Mouse (Mus musculus): ENCODE results near the gene Npw. TPM values are rescaled to one million over a fixed set of nuclear protein-coding genes. Genes with fewer than 3 reads are reported as not detected.

Npw gene
- polyA plus RNA-seq (2014; fragmentation: Illumina TruSeq; extraction: RNeasy Lipid Tissue Mini Kit (QIAGEN cat#74804); ENCODE audit: low read depth, low replicate concordance) = not detected

DNA sequence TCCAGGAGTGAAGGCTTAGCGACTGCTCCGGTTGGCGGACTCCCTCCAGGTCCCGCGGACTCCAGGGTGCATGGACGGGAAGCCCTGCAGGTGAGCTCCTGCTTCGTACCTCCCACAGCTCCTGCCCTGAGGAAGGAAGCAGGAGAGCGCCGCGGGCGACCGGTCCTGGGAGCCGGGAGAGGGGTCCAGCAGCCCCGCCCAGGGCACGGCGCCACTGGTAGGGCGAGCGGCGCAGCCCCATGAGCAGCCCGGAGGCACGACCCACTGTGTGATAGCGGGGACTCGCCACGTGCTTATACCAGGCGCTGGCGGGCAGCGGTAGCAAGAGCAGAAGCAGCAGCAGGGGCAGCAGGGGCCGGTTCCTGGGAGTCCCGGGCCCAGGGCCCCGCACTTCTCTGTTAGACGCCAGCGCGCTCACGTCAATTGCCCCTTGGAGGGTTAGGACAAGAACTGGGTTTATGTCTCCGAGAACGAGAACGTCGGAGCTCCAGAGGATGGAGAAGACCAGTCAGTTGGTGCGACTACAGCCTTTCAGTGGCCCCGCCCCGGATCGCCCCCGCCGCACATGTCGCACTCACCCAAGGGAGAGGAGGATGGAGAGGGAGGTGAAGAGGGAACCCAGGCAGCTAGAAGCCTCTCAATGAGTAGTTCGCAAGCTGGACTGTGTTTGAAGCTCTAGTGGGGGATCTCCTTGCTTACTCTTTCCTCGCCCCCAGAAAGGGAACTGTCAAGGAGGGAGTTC, at the start of gene Npw:
Gene Npw (minus strand): TSS at position 441 of the 742 bp plus-strand sequence.

DNA sequence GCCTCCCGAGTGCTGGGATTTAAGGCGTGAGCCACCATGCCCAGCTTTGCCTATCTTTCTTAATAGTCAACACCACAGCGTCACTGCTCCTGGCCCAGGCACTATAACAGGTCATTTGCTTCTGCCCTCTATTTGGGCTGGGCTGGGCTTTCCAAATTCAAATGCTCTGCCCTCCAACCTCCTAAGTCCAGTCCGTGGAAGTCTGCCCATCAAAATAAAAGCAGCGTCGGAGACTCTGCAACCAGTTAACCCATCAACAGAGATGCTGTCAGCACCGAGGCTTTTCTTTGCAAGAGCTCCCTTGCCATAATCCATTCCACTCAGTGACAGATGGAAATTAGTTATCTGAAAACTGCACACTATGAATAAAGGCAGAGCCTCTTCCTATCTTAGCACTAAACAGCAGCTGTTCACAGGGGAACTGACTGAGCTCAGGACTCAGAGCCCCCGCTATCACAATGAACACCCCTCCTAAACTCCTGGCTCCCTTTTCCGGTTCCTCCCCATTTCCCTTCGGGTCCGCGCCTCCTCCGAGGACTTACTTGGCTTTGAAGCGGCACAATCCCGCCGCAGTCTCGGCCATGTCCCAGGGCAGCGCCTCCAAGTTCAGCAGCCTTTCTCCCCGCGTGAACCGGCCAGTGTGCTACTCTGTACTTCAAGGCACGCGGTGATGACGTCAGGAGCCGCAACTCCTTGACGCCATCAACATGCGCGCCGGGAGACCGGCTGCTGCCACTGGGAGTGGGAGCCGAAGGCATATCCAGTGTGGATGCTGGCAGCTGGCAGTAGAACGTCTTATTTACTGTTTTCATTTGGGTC, 48.9 kb upstream of the Npw start, which contains the start of gene Tbl3:
Gene Tbl3 (minus strand): TSS at position 679 of the 819 bp plus-strand sequence.

DNA sequence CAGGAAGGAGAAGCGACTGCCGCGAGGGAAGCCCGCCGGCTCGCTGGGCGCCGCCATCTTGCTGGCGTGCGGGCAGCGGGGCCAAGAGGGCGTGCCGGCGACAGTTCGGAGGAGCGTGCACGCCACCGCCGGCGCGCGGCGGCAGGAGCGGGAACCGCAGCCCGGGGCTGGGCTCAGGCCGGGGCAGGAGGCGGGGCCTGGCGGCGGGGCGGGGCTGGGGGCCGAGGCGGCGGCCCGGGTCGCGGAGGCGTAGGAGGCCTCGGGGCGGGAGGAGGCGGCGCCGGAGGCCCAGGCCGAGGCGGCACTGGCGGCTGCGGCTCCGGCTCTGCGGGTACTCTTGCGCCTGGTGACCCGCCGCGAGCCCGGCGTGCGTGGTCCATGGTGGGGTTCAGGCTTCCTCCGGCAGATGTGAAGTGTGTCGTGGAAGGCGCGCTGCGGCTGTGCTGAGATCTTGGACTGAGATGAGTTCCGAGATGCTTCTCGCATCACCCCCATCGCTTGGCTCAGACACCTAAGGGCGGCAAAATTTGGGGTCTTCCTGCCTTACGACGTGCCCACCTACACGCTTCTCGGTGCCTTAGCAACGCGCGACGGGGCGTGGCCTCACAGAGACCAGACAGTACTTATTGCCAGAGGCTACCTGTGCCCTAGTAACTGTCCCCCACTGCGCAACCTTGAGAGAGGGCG, 37.9 kb upstream of the Npw start, which contains the start of the genes Gfer and Noxo1:
Gene Gfer (minus strand): TSS at position 146 of the 687 bp plus-strand sequence.
Gene Noxo1 (plus strand): TSS at position 224 of the 687 bp plus-strand sequence.

DNA sequence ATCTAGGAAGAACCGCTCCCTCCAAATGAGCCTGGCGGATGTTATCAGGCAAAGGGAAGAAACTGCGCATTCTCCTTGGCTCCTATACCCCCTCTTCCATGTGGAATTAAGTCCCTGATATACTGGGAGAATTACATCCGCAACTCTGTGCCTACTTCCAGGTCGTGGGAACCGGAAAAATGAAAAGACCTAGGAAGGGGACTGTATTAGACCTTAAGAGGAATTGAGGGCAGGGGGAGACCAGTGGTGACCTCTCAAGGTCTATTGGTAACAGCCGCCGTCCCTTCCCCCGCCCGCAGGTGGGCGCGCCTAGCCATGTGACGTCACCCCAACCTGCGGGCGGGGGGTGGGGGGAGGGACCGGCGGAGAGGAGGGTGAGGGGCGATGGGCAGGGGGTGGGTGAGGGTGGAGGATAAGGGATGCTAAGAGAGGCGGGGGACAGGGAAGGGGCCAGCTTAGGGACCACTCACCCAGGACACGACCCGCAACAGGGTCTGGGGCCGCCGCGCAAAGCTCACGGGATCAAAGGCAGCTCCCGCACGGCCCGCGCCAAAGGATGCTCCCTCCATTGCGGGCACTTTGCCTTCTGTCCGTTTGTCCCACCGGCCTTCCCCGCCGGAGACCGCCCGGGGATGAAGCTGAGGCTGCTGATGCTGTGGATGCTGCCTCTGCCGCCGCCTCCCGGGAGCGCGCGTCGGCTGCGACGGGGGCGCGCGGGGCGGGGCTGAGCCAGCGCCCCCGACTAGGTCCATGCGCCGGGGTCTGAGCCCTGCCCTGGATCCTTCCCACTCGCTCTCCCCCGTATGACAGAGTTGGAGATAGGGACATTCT, 31.2 kb upstream of the Npw start, which contains the start of gene Syngr3:
Gene Syngr3 (minus strand): TSS at position 705 of the 831 bp plus-strand sequence.

DNA sequence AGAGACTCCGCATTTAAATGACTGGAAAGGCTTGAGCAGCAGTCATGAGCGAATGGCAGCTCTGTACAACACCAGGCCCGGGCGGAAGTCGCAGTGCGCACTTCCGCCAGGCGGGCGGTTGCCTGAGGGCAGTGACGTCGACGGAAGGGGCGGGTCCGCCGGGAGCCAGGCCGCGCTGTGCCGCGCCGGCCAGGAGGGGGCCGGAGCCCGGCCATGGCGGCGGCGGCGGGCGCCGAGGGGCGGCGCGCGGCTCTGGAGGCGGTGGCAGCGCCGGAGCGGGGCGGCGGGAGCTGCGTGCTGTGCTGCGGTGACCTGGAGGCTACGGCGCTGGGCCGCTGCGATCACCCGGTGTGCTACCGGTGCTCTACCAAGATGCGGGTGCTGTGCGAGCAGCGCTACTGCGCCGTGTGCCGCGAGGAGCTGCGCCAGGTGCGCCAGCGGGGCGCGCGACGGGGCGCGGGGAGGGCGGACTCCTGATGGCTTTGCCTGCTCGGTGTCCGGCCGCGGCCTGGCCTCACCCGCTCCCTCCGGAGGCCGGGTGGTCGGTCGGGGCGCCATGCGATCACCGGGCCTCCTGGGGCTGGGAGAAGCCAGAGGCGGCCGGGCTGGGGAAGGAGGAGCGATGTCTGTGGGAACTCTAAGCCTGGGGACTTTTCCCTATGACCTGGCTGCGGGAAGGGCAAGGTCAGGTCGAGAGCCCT, 11.4 kb upstream of the Npw start, which contains the start of gene Zfp598:
Gene Zfp598 (plus strand): TSS at position 143 of the 701 bp plus-strand sequence.

DNA sequence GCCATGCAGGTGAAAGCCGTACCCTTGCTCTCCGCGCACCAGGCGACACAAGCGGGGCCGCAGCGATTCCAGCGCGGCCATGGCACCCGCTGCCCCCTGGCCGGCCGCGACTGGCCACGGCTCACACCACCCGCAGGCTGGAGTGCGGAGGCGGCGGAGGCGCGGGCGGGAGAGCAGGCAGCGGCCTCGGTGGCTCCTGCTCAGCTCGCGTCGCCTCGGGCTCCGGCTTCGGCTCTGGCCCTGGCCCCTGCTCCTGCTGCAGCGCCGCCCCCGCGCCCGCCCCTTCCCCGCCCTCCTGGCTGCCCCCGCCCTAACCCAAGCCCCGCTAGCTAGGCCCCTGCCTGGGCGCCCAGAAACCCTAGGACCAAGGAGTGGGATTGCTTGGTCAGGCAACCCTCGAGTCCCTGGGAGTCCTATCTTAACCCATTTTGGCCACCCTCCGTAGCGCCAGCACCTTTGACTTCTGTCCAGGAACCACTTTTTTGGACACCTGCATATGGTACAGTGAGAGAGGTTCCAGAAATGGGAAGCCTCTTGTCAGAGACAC, 8.1 kb downstream of the Npw start, which contains the start of gene Slc9a3r2:
Gene Slc9a3r2 (minus strand): TSS at position 258 of the 547 bp plus-strand sequence.

DNA sequence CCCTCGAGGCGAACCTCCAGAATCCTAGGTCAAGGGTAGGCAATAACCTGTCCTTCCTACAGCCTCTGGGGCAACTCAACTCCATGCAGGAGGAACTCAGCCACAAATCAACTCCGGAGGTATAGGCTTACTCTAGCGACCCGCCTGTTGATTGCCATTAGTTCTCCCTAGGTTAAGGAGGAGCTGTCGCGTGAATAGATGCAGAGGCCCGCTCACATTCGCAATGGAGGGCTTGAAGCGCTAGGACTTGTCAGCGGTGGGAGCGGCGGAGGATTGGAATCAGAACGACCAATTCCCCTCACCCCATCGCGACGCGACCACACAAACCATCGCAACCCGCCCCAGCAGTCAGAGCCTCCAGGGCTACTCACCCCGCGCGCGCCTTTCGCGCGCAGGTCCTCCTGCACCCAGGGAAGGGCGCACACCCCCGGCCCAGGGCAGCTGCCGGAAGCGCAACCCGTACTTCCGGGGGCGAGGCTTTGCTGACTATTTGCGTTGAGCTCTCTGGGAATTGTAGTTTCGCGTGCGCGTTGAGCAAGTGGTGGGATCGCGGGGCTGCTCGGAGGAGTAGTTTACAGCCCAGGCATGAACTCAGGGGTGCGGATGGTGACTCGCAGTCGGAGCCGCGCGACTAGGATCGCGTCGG, 26.0 kb downstream of the Npw start, which contains the start of the genes Tsc2 and Nthl1:
Gene Tsc2 (minus strand): TSS at position 464 of the 646 bp plus-strand sequence.
Gene Nthl1 (plus strand): TSS at position 514 of the 646 bp plus-strand sequence.

Other genes with a start within 250 kb of the Npw start
- 19.3 TPM for gene Rnps1, start 243.9 kb downstream of the Npw start, polyA plus RNA-seq (2014; fragmentation: Illumina TruSeq; extraction: RNeasy Lipid Tissue Mini Kit (QIAGEN cat#74804); ENCODE audit: low read depth, low replicate concordance)
- 61.8 TPM for gene Eci1, start 231.8 kb downstream of the Npw start, polyA plus RNA-seq (2014; fragmentation: Illumina TruSeq; extraction: RNeasy Lipid Tissue Mini Kit (QIAGEN cat#74804); ENCODE audit: low read depth, low replicate concordance)
- not detected for gene Dnase1l2, start 215.4 kb downstream of the Npw start, polyA plus RNA-seq (2014; fragmentation: Illumina TruSeq; extraction: RNeasy Lipid Tissue Mini Kit (QIAGEN cat#74804); ENCODE audit: low read depth, low replicate concordance)
- gene E4f1, start 188.1 kb downstream of the Npw start, polyA plus RNA-seq (2014; fragmentation: Illumina TruSeq; extraction: RNeasy Lipid Tissue Mini Kit (QIAGEN cat#74804); ENCODE audit: low read depth, low replicate concordance) = 0.37 TPM
- 6.5 TPM for gene Pgp, start 188.1 kb downstream of the Npw start, polyA plus RNA-seq (2014; fragmentation: Illumina TruSeq; extraction: RNeasy Lipid Tissue Mini Kit (QIAGEN cat#74804); ENCODE audit: low read depth, low replicate concordance)
- not detected for gene Bricd5, start 184.6 kb downstream of the Npw start, polyA plus RNA-seq (2014; fragmentation: Illumina TruSeq; extraction: RNeasy Lipid Tissue Mini Kit (QIAGEN cat#74804); ENCODE audit: low read depth, low replicate concordance)
- 1.8 TPM for gene Mlst8, start 179.4 kb downstream of the Npw start, polyA plus RNA-seq (2014; fragmentation: Illumina TruSeq; extraction: RNeasy Lipid Tissue Mini Kit (QIAGEN cat#74804); ENCODE audit: low read depth, low replicate concordance)
- not detected for gene Caskin1, start 169.9 kb downstream of the Npw start, polyA plus RNA-seq (2014; fragmentation: Illumina TruSeq; extraction: RNeasy Lipid Tissue Mini Kit (QIAGEN cat#74804); ENCODE audit: low read depth, low replicate concordance)
- gene Traf7, start 130.5 kb downstream of the Npw start, polyA plus RNA-seq (2014; fragmentation: Illumina TruSeq; extraction: RNeasy Lipid Tissue Mini Kit (QIAGEN cat#74804); ENCODE audit: low read depth, low replicate concordance) = 3.5 TPM
- gene Rab26, start 124.2 kb downstream of the Npw start, polyA plus RNA-seq (2014; fragmentation: Illumina TruSeq; extraction: RNeasy Lipid Tissue Mini Kit (QIAGEN cat#74804); ENCODE audit: low read depth, low replicate concordance) = not detected
- 1.3 TPM for gene Pkd1, start 108.6 kb downstream of the Npw start, polyA plus RNA-seq (2014; fragmentation: Illumina TruSeq; extraction: RNeasy Lipid Tissue Mini Kit (QIAGEN cat#74804); ENCODE audit: low read depth, low replicate concordance)
- gene Tsc2, start 25.8 kb downstream of the Npw start, polyA plus RNA-seq (2014; fragmentation: Illumina TruSeq; extraction: RNeasy Lipid Tissue Mini Kit (QIAGEN cat#74804); ENCODE audit: low read depth, low replicate concordance) = 7.0 TPM
- gene Nthl1, start 25.8 kb downstream of the Npw start, polyA plus RNA-seq (2014; fragmentation: Illumina TruSeq; extraction: RNeasy Lipid Tissue Mini Kit (QIAGEN cat#74804); ENCODE audit: low read depth, low replicate concordance) = 0.50 TPM
- 3.9 TPM for gene Slc9a3r2, start 8.1 kb downstream of the Npw start, polyA plus RNA-seq (2014; fragmentation: Illumina TruSeq; extraction: RNeasy Lipid Tissue Mini Kit (QIAGEN cat#74804); ENCODE audit: low read depth, low replicate concordance)
- gene Zfp598, start 11.2 kb upstream of the Npw start, polyA plus RNA-seq (2014; fragmentation: Illumina TruSeq; extraction: RNeasy Lipid Tissue Mini Kit (QIAGEN cat#74804); ENCODE audit: low read depth, low replicate concordance) = 3.4 TPM
- gene Syngr3, start 31.5 kb upstream of the Npw start, polyA plus RNA-seq (2014; fragmentation: Illumina TruSeq; extraction: RNeasy Lipid Tissue Mini Kit (QIAGEN cat#74804); ENCODE audit: low read depth, low replicate concordance) = not detected
- 12.1 TPM for gene Gfer, start 37.7 kb upstream of the Npw start, polyA plus RNA-seq (2014; fragmentation: Illumina TruSeq; extraction: RNeasy Lipid Tissue Mini Kit (QIAGEN cat#74804); ENCODE audit: low read depth, low replicate concordance)
- gene Noxo1, start 37.8 kb upstream of the Npw start, polyA plus RNA-seq (2014; fragmentation: Illumina TruSeq; extraction: RNeasy Lipid Tissue Mini Kit (QIAGEN cat#74804); ENCODE audit: low read depth, low replicate concordance) = not detected
- 0.58 TPM for gene Tbl3, start 49.2 kb upstream of the Npw start, polyA plus RNA-seq (2014; fragmentation: Illumina TruSeq; extraction: RNeasy Lipid Tissue Mini Kit (QIAGEN cat#74804); ENCODE audit: low read depth, low replicate concordance)
- not detected for gene Rnf151, start 59.6 kb upstream of the Npw start, polyA plus RNA-seq (2014; fragmentation: Illumina TruSeq; extraction: RNeasy Lipid Tissue Mini Kit (QIAGEN cat#74804); ENCODE audit: low read depth, low replicate concordance)
- gene Rps2, start 59.7 kb upstream of the Npw start, polyA plus RNA-seq (2014; fragmentation: Illumina TruSeq; extraction: RNeasy Lipid Tissue Mini Kit (QIAGEN cat#74804); ENCODE audit: low read depth, low replicate concordance) = 483 TPM
- 138 TPM for gene Ndufb10, start 66.0 kb upstream of the Npw start, polyA plus RNA-seq (2014; fragmentation: Illumina TruSeq; extraction: RNeasy Lipid Tissue Mini Kit (QIAGEN cat#74804); ENCODE audit: low read depth, low replicate concordance)
- not detected for gene Rpl3l, start 69.4 kb upstream of the Npw start, polyA plus RNA-seq (2014; fragmentation: Illumina TruSeq; extraction: RNeasy Lipid Tissue Mini Kit (QIAGEN cat#74804); ENCODE audit: low read depth, low replicate concordance)
- 93.0 TPM for gene Msrb1, start 78.2 kb upstream of the Npw start, polyA plus RNA-seq (2014; fragmentation: Illumina TruSeq; extraction: RNeasy Lipid Tissue Mini Kit (QIAGEN cat#74804); ENCODE audit: low read depth, low replicate concordance)
- not detected for gene Hs3st6, start 94.5 kb upstream of the Npw start, polyA plus RNA-seq (2014; fragmentation: Illumina TruSeq; extraction: RNeasy Lipid Tissue Mini Kit (QIAGEN cat#74804); ENCODE audit: low read depth, low replicate concordance)
- gene Meiob, start 145.8 kb upstream of the Npw start, polyA plus RNA-seq (2014; fragmentation: Illumina TruSeq; extraction: RNeasy Lipid Tissue Mini Kit (QIAGEN cat#74804); ENCODE audit: low read depth, low replicate concordance) = 22.4 TPM
- gene Hagh, start 181.7 kb upstream of the Npw start, polyA plus RNA-seq (2014; fragmentation: Illumina TruSeq; extraction: RNeasy Lipid Tissue Mini Kit (QIAGEN cat#74804); ENCODE audit: low read depth, low replicate concordance) = 123 TPM
- gene Fahd1, start 191.9 kb upstream of the Npw start, polyA plus RNA-seq (2014; fragmentation: Illumina TruSeq; extraction: RNeasy Lipid Tissue Mini Kit (QIAGEN cat#74804); ENCODE audit: low read depth, low replicate concordance) = 116 TPM
- gene Igfals, start 207.5 kb upstream of the Npw start, polyA plus RNA-seq (2014; fragmentation: Illumina TruSeq; extraction: RNeasy Lipid Tissue Mini Kit (QIAGEN cat#74804); ENCODE audit: low read depth, low replicate concordance) = 3.5 TPM
- 4.6 TPM for gene Nubp2, start 227.9 kb upstream of the Npw start, polyA plus RNA-seq (2014; fragmentation: Illumina TruSeq; extraction: RNeasy Lipid Tissue Mini Kit (QIAGEN cat#74804); ENCODE audit: low read depth, low replicate concordance)
- gene Spsb3, start 228.2 kb upstream of the Npw start, polyA plus RNA-seq (2014; fragmentation: Illumina TruSeq; extraction: RNeasy Lipid Tissue Mini Kit (QIAGEN cat#74804); ENCODE audit: low read depth, low replicate concordance) = not detected
- gene Eme2, start 236.6 kb upstream of the Npw start, polyA plus RNA-seq (2014; fragmentation: Illumina TruSeq; extraction: RNeasy Lipid Tissue Mini Kit (QIAGEN cat#74804); ENCODE audit: low read depth, low replicate concordance) = 1.8 TPM
- gene Mrps34, start 236.7 kb upstream of the Npw start, polyA plus RNA-seq (2014; fragmentation: Illumina TruSeq; extraction: RNeasy Lipid Tissue Mini Kit (QIAGEN cat#74804); ENCODE audit: low read depth, low replicate concordance) = 3.6 TPM
- 4.9 TPM for gene Nme3, start 238.0 kb upstream of the Npw start, polyA plus RNA-seq (2014; fragmentation: Illumina TruSeq; extraction: RNeasy Lipid Tissue Mini Kit (QIAGEN cat#74804); ENCODE audit: low read depth, low replicate concordance)